Mouse (Mus musculus) stomach, postnatal 0 days (tissue): ENCODE measurements around the gene Cars2.

ENCODE experiments used
- CTCF ChIP-seq: IDR thresholded peaks from 2 replicates; pipeline ENCODE4 v1.5.1; 2016; ENCODE audit warnings: antibody characterized with exemption, low read depth, mild to moderate bottlenecking, moderate library complexity
- EP300 ChIP-seq: optimal IDR thresholded peaks from 2 replicates; pipeline ENCODE3; 2016; ENCODE audit warnings: antibody characterized with exemption

- TF ChIP-seq CTCF = no peak
- no peak for TF ChIP-seq EP300
Observed at GRCm38 (mm10) chr8:11530849-11531248, 19.7 kb downstream of the Cars2 start.
